Mouse (Mus musculus) liver, embryonic 14.5 days (tissue): Measurements from ENCODE around the gene Tmed4.

Experiments
- CTCF ChIP-seq: IDR thresholded peaks from 2 replicates; pipeline ENCODE4 v1.5.1; 2016; ENCODE audit warnings: antibody characterized with exemption, low read depth, control low read depth
- EP300 ChIP-seq: IDR thresholded peaks from 2 replicates; pipeline ENCODE4 v1.6.1; 2016; ENCODE audit warnings: antibody characterized with exemption, low read depth

GRCm38 (mm10) chr11:6294632-6295031 lies 20.0 kb upstream of the Tmed4 start:
- TF ChIP-seq EP300 (peak; percentile 34; the same call in 1 of the 2 replicates), CTCF (no peak)
